Mouse (Mus musculus): ENCODE data around the gene Znrf1.
A peak's percentile ranks its signal among the peaks of the same experiment; 100 is the strongest.

Znrf1 gene

DNA sequence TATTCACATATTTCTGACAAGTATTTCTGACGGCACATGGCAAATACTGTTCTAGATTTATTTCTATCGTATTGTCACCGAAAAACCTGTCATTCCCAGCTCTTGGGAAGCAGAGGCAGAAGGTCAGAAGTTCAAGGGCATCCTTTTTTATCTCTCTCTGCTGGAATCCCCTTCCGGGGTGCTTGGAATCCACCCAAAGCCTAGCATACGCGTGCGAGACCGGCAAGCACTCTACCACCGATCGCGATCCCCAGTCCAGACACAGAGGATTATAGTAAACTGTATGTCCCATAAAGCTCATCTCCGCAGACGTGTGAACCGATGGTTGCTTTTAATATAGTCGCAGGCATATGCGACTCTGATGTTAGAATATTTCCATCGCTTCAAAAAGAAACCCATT lies 4.3 kb upstream of the Znrf1 start:
- no peak for DNase-seq (ENCODE audit: low read depth in 1 of 2, low spot score in 2 of 2)

DNA sequence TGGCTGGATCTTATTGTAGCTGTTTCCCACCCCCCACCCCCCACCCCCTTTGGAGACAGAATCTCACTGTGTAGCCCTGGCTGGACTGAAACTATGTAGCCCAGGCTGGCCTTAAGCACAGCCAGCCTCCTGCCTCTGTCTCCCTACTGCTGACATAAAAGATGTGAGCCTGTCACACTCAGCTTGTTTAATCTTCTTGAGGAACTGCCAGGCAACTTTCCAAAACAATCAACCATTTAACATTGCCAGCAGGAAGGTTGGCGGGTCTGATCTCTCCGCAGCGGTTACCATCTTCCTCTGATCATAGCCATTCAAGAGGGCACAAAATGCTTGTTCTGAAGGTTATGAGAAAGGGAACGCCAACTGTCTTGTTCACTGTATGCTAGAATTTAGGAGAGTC lies 2.4 kb upstream of the Znrf1 start:
- no peak for DNase-seq (ENCODE audit: low read depth in 1 of 2, low spot score in 2 of 2)

DNA sequence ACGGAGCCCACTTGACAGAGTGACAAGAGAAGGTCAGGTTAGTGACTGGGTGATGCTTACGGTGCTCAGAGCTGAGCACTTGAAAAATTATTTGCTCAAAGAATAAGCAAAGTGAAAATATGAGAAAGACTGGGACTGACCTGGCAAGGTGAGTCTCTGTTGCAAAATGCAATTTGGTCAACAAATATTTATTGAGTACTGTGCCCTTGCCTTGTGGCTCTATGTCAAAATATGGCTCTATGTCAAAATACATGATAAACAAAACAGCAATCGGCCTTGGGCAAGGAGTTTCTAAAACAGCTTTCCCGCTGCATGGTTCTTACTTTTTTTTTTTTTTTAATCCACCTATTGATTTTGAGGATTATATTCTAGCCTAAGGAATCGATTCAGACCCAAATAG lies 406 bp upstream of the Znrf1 start:
- DNase-seq (ENCODE audit: low read depth in 1 of 2, low spot score in 2 of 2): no peak

DNA sequence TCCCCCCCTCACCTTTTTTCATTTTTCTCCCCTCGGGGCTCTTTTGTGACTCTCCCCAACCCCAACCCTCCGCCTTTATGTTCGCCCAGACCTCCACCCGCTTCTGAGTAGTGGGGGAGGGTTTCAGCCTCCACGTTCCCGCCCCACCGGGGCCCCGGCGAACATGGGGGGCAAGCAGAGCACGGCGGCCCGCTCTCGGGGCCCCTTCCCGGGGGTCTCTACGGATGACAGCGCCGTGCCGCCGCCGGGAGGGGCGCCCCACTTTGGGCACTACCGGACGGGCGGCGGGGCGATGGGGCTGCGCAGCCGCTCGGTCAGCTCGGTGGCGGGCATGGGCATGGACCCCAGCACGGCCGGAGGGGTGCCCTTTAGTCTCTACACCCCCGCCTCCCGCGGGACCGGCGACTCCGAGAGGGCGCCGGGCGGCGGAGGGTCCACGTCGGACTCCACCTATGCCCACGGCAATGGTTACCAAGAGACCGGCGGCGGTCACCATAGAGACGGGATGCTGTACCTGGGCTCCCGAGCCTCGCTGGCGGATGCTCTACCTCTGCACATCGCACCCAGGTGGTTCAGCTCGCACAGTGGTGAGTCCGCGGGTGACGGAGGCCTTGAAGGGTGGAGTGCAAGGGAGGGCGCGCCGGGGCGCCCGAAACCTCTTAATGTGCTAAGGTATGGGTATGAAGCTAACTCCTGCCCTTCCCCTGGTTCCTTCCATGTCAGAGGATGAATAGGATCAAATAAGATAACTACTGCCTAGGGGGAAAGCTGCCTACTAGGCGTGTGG lies 1.3 kb downstream of the Znrf1 start:
- peak in 1 of 2 experiments; percentile 15 for DNase-seq (ENCODE audit: low read depth in 1 of 2, low spot score in 2 of 2)

DNA sequence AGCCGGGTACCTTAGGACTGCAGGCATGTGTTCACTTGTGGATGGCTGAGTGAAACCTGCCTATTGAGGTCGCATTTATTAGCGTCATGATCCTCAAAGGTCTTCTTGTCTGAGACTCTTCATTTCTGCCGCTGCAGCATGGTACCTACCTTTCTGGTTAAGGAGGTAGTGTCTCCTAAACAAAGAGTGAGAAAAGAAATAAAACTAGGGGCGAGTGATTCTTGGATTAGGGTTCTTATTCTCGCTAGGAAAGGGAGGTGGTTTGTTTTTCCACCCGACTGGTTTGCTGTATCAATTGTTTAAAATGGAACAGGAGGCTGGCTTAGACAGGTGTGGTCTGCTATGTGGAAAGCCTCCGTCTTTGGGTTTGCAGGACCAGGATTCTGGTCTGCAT lies 1.9 kb downstream of the Znrf1 start:
- DNase-seq (ENCODE audit: low read depth in 1 of 2, low spot score in 2 of 2): no peak

DNA sequence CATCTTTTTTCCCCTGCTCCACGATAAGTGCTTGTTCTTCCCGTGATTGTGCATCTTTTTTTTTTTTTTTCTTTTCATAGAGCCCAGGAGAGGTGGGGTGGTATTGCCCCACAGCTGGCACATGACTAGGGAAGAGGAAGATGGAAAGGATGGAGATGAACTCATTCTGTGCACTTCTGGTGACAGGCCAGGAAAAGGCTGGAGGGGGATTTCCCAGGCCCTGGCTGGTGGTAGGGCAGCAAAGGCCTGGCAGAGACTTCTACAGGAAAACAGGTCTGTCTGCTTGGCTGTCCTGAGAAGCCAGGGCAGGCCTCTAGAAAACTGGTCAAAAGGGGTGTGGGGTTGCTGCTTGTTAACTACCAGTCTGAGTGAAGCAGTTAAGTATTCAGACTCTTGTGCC lies 2.3 kb downstream of the Znrf1 start:
- peak; percentile 42 to 44 for DNase-seq (ENCODE audit: low read depth in 1 of 2, low spot score in 2 of 2)

DNA sequence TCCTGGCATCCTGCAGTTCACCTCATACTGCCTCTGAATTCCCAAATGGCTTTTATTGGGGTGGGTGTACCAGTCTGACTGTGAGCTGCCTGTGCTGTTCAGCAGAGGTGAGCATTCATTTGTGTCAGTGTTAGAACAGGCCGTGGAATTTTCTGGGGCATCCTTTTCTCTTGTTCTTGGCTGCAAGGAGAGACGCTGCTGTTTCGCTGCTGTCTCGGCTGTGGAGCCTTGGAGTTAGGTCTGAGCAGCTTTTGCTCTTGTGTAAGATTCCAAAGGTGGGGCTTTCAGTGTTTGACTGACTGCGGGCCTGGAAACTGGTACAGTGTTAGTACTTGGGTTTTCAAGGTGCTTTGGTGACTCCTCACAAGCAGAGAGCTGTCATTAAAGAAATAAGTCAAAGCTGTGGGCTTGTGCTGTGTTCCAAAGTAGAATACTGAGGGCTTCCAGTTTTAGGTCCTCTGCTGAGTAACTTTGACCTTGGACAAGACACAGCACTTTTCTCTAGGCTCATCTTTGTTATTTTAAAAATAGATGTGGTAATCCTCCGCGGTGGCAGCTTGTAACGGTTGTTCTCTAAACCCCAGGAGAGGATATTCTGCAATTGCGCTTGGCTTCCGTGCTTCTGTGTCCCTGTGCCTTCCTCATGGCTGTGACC lies 3.7 kb downstream of the Znrf1 start:
- DNase-seq (ENCODE audit: low read depth in 1 of 2, low spot score in 2 of 2): peak in 1 of 2 experiments; percentile 8

DNA sequence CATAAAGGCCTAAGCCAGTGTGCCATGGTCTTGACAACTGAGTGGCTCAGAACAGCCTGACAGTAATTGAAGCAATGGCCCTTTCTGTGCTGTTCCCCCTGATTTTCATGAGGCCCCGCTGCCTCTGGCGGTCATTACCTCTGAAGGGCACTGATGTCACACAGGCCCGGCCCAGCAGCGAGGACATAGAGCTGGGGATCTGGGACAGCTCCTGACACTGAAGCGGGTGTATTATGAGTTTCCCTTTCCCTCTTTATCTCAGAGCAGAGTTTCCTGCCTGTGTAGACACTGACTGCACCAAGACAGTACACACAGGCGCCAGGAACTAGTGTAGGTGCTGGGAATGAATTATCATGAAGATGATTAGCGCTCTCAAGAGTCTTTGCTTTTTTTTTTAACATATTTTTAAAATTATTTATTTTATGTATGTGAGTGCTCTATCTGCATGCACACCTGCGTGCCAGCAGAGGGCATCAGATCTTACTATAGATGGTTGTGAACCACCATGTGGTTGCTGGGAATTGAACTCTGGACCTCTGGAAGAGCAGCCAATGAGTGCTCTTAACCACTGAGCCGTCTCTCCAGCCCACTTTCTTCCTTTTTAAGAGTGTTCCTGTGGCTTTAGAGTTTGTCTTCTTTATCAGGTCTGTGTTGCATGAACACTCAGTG lies 7.9 kb downstream of the Znrf1 start:
- no peak for DNase-seq (ENCODE audit: low read depth in 1 of 2, low spot score in 2 of 2)

DNA sequence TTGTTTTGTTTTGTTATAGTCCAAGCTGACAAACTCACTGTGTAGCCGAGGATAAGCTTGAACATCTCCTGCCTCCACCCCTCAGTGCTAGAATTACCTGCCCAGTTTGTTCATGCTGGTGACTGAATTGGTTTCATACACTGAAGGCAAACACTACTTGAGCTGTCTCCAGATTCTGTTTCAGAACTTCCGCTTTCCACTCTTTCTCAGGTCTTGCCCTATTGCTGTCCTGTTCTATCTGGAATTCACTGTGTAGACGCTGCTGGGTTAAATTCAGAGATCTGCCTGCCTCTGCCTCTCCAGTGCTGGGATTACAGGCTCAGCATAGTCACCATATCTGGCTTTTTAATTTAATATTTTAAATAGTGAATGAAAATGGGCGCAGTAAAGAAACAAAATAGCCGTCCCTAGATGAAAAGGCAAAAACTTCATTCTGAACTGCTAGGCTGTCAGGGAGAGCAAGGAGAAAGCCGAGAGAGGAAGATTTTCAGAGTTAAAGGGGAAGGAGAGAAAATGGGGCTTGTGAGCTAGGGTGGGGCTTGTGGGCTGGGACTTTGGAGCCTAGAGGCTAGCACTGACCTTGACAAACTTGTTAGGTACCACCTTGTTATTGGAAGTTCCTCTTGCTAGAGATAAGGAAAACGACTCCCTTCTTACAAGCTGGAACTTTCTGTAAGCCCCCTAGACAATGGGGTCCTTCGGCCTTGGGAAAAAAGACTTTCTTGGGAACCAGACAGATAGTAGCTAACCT lies 9.7 kb downstream of the Znrf1 start:
- no peak for DNase-seq (ENCODE audit: low read depth in 1 of 2, low spot score in 2 of 2)

DNA sequence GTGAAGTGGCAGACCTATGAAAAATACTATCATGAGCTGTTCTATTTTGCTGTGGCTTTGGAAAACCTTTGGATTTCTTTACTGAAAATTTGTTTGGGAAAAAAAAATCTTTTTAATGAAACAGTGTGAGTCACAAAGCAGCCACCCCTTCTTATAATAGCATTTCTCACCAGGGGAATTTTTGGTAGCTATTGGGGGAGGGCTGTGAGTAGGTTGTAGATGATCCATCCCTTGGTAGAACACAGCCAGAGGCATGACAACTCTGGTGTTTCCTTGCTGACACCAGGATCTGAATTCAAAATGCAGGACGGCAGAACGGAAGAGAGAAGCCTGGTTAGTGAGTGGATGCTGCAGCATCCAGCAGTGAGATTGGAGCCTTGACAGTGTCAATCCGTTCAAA lies 11.2 kb downstream of the Znrf1 start:
- DNase-seq (ENCODE audit: low read depth in 1 of 2, low spot score in 2 of 2): no peak

DNA sequence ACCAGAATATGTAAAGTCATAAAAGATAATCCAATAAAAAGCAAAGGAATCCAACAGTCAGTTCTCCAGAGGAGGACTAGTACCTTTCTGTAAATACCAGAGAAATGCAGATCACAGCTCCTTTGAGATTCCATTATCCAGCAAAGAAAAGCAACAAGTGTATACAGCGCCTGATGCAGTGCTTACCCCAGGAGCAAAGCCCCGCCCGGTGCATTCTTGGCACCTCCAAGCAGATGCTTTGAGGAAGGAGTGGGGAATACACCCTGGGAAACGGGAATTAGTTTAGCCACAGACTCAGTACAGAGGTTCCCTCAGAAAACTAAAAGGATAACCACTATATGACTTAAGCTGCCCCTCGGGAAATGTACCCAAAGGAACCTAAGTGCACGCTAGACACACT lies 12.3 kb downstream of the Znrf1 start:
- no peak for DNase-seq (ENCODE audit: low read depth in 1 of 2, low spot score in 2 of 2)

DNA sequence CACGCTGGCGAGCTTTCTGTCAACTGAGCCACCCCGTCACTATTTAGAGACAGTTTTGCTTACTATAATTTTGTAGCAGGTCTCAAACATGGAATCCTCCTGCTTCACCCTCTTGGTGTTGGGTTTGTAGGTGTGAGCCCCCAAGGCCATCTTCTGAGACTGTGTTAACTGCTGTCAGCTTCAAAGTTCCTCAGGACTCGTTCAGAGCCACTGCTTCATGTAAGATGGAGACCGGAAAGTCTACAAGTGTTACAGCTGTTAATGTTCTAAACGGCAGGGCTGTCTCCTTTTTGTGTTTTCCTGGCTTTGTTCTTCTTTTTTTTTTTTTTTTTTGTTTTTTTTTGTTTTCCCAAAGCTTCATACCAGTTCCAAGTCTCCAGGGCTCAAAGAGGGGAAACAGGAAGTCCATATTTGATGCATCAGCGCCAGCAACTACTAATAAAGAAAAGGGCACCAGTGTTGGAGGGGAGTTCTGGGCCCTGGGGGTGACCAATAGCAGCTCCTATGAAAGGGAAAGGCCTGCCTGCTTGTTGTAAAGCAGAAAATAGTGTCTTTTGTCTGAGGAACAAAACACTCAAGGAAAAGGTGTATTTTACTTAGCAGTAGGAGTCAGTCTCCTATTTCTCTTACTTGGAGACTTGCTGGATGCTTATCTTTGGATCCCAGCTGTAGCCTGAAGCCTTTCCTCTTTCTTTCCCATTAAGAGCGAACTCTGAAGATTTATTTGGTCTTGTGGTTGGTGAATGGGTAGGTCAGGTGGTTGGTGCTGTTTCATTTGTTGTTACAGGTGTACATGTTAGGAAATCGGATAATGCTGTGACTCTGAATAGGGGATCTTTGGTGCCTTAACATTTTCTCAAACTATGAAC lies 14.3 kb downstream of the Znrf1 start:
- no peak for DNase-seq (ENCODE audit: low read depth in 1 of 2, low spot score in 2 of 2)

DNA sequence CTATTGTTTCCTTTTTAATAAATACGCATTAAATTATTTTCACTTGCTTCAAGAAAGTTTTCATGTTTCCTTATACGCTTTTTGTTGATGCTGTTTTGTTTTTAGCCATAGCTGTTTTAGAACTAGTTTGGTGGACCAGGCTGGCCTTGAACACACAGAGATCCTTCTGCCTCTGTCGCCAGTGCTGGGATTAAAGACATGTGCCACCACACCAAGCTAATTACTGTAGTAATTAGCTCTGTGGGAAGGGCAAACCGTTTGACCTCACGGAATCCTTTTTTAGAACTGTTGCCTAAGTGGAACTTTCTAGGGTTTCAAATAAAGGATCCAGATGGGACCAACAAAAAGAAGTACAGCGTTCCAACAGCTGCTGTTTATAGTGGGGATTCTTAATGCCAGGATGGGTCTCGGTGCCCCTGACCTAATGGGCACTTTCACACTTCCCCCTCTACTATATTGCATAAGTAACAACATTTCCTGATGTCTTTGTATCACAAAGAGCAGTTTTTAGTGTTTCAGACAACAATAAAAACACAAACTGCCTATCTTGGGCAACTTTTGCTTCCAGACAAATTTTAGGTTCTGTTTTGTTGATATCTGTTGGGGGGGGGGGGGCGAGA lies 15.7 kb downstream of the Znrf1 start:
- no peak for DNase-seq (ENCODE audit: low read depth in 1 of 2, low spot score in 2 of 2)

DNA sequence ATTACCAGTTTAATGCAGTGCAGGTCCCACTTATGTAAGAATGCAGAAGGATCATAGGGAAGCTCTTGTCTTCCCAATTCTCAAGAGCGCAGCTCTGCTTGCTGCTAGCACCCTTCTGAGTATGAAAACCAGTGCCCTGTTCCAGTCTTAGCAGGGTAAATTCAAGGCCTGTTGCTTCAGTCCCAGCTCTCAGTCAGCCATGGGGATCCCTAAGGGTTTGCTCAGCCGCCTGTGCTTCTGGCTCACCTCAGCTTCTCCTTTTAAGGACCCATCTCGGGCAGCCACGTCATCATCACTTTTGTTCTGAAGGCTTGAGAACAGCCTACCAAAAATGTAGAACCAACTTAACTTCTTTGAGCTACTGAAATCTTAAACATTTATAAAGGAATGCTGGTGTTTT lies 25.9 kb downstream of the Znrf1 start:
- peak; percentile 32 to 61 for DNase-seq (ENCODE audit: low read depth in 1 of 2, low spot score in 2 of 2)

DNA sequence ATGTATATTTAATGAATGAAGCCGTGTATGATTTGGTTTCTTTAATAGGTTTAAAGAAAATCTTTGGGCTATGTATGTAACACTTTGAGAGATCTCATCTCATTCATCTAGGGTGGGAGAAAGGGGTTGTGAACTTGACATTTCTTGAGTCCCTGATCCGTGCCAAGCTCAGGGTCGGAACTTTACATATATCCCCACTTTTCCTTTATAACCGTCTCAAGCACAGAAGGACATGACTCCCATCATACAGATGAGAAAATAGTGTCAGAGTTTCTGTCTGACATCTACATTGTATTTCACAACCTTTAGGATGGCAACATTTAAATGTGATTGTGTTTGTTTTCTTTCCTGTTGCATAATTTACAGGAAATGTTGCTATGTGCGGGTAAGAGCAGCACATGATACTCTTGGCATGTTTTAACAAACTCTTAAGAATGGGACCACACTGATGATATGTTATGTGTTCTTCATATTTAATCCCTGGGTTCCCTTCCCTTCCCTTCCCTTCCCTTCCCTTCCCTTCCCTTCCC lies 26.4 kb downstream of the Znrf1 start:
- DNase-seq (ENCODE audit: low read depth in 1 of 2, low spot score in 2 of 2): no peak

DNA sequence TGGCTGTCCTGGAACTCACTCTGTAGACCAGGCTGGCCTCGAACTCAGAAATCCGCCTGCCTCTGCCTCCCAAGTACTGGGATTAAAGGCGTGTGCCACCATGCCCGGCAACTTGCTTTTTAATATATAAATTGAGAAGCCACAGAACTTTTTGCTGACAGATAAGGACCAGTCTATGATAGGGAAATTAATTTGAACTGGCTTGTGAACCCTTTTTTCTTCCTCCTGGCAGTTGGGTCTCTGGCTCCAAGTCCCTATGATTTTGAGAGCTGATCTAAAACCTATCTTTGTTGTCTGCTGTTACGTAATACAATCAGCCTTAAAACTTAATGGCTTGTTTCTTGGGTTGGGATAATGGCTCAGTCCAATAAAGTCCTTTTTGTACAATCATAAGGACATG lies 27.2 kb downstream of the Znrf1 start:
- DNase-seq (ENCODE audit: low read depth in 1 of 2, low spot score in 2 of 2): no peak

DNA sequence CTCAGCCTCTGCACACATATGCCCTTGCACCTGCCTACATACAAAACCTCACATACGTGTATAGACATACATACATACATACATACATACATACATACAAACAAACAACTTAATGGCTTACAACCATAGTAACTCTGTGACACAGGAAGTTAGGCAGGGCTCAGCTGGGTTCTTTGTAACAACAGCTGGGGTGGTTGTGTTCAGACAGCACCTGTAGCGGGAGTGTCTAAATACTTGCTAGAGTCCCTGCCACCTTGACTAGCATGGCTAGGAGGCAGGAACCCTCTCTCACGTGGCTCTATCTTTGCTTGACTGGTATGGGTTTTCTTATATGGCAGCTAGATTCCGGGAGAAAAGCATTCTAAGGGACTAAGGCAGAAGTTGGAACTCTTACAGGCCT lies 27.8 kb downstream of the Znrf1 start:
- DNase-seq (ENCODE audit: low read depth in 1 of 2, low spot score in 2 of 2): no peak

DNA sequence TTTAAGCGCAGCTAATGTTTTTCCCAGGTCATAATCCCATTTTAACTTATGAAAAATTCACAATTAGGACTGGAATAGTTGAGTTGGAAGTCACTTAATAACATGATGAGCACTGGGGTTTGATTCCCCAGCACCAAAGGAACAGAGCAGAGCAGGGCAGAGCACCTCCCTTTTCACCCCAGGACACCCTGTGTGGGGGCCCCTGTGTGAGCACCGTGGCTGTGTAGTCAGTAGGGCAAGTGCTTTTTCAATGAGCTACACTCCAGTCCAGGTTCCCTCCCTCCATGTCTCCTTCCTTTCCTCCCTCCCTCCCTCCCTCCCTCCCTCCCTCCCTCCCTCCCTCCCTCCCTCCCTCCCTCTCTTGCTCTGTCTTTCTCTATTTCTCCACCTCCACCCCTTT lies 28.2 kb downstream of the Znrf1 start:
- no peak for DNase-seq (ENCODE audit: low read depth in 1 of 2, low spot score in 2 of 2)

DNA sequence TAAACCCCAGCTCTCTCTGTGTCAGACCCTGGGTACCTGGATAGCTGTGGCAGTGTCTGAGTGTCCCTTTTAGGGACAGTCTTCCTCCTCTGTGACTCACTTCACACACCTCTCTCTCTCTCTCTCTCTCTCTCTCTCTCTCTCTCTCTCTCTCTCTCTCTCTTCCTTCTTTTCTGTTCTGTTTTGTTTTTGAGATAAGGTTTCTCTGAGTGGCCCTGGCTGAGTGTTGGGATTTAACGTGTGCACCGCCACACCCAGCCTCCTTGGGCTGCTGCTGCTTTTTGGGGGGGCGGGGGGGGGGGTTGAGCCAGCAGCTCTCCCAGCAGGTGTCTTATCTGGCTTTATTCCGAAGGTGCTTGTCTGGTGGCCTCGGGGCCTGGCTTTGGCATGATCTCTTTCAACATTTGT lies 29.9 kb downstream of the Znrf1 start:
- no peak for DNase-seq (ENCODE audit: low read depth in 1 of 2, low spot score in 2 of 2)

DNA sequence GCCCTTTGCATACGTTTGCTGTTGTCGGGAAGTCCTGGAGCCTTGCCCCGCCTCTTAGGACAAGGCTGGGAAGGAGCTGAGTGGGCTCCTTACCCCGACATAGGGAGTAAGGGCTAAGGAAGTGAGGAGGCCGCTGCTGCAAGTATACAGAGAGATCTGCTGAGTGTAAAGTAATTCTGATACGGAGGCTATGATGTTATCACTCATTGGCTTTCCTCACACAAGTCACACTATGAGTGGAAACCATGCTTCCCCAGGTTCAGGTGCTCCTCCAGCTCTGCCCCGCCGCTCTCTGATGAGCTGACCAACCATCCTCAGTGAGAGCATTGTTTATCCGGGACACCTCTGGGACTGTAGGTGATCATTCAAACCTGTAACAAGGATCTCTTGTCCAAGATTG lies 30.4 kb downstream of the Znrf1 start:
- DNase-seq (ENCODE audit: low read depth in 1 of 2, low spot score in 2 of 2): no peak
